Mouse (Mus musculus): Measurements from ENCODE around the gene Unc119b. TPM values are rescaled to one million over a fixed set of nuclear protein-coding genes. Genes with fewer than 3 reads are reported as not detected.
A peak's percentile ranks its signal among the peaks of the same experiment; 100 is the strongest.

The Unc119b gene
- polyA plus RNA-seq, 1 experiment: 1.3 TPM

DNA sequence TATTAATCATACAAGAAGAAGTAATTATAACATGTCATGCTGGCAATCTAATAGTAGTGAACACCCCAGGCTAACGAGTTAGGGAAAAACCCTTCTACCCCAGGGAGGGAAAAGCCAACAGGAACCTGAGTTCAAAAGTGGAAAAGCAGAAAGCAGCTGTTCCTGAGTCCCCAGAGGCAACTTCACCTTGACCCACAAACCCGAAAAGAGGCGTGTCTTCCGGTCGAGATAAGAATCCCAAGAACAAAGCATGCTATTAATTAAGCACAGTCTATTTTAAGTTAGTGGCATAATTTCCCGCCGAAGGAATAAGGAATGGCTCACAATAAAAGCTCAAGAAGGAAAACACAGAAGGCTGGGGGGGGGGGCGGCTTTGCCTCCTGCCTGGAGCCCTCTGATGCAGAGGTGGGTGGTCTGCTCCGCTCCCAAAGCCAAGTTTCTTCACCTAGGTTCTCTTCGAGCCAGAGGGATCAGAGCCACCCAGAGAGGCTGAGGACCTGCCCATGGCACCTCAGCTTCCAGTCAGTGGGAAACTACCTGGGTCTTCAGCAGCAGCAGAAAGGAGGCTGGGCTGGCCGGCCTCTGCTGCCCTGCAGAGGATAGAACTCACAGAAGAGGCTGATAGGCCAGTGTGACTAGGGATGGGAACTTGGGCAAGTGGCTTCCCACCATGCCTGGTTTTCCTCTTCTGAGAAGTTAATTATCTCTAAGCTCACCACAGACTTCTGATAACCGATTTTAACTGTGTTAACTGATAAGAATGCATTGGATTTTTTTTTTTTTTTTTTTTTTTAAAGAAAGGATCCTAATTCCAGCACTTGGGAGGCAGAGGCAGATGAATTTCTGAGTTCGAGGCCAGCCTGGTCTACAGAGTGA is 26.5 kb upstream of the Unc119b start:
- Histone ChIP-seq H3K9me3 (ENCODE audit: control insufficient read depth, low read length) (peaks cover 2% of the 10 kb centered on the region; the same call in 1 of the 2 replicates), H3K4me1 (ENCODE audit: control insufficient read depth) (peaks cover 58% of the 10 kb centered on the region), H3K4me3 (replicated peaks) (no peak overlapping the region), H3K27me3 (ENCODE audit: control insufficient read depth) (no peaks in the 10 kb centered on the region), H3K36me3 (ENCODE audit: control insufficient read depth) (no peaks in the 10 kb centered on the region)
- TF ChIP-seq GATA1 (IDR thresholded peaks at IDR 0.05; ENCODE audit: low read length) (no peak), TAL1 (IDR thresholded peaks at IDR 0.05; ENCODE audit: low read length) (no peak)

DNA sequence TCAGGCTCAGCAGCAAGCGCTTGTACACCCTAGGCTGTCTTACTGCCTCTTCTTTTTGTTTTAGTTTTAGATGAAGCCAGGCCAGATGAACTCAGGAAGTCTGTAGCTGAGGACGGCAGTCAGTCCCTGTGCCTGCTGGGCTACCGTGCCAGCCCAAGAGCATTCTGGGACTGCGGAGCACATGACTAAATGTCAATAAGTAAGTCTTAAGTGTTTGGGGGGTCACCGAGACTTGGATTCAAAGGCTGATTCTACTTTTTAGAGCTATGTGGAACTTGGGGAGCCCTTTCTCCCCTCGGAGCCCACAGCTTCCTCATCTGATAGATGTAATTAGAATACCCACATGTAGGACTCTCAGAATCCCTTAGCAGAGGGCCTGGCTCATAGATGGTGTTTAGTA is 25.9 kb upstream of the Unc119b start:
- Histone ChIP-seq H3K27me3 (ENCODE audit: control insufficient read depth) (no peaks in the 10 kb centered on the region), H3K4me1 (ENCODE audit: control insufficient read depth) (peaks cover 58% of the 10 kb centered on the region), H3K4me3 (replicated peaks) (no peak overlapping the region), H3K9me3 (ENCODE audit: control insufficient read depth, low read length) (no peaks in the 10 kb centered on the region), H3K36me3 (ENCODE audit: control insufficient read depth) (no peaks in the 10 kb centered on the region)
- TF ChIP-seq TAL1 (IDR thresholded peaks at IDR 0.05; ENCODE audit: low read length) (no peak), GATA1 (IDR thresholded peaks at IDR 0.05; ENCODE audit: low read length) (no peak)

DNA sequence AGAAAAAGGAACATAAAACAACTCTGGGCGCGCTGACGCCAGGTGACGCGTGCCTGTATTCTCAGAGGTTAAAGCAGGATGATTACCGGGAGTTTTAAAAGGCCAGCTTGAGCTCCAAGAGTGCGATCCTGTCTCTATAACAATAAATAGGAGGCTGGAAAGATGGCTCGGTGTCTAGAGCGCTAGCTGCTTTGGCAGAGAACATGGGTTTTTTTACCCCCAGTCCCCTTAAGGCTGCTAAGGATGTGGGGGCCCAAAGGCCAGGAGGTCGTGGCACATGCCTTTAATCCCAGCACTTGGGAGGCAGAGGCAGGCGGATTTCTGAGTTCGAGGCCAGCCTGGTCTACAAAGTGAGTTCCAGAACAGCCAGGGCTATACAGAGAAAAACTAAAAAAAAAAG is 24.4 kb upstream of the Unc119b start:
- TF ChIP-seq TAL1 (IDR thresholded peaks at IDR 0.05; ENCODE audit: low read length) (no peak), GATA1 (IDR thresholded peaks at IDR 0.05; ENCODE audit: low read length) (no peak)
- Histone ChIP-seq H3K36me3 (ENCODE audit: control insufficient read depth) (no peaks in the 10 kb centered on the region), H3K27me3 (ENCODE audit: control insufficient read depth) (no peaks in the 10 kb centered on the region), H3K9me3 (ENCODE audit: control insufficient read depth, low read length) (no peaks in the 10 kb centered on the region), H3K4me1 (ENCODE audit: control insufficient read depth) (peaks cover 70% of the 10 kb centered on the region), H3K4me3 (replicated peaks) (peak overlapping the region; percentile 92)

DNA sequence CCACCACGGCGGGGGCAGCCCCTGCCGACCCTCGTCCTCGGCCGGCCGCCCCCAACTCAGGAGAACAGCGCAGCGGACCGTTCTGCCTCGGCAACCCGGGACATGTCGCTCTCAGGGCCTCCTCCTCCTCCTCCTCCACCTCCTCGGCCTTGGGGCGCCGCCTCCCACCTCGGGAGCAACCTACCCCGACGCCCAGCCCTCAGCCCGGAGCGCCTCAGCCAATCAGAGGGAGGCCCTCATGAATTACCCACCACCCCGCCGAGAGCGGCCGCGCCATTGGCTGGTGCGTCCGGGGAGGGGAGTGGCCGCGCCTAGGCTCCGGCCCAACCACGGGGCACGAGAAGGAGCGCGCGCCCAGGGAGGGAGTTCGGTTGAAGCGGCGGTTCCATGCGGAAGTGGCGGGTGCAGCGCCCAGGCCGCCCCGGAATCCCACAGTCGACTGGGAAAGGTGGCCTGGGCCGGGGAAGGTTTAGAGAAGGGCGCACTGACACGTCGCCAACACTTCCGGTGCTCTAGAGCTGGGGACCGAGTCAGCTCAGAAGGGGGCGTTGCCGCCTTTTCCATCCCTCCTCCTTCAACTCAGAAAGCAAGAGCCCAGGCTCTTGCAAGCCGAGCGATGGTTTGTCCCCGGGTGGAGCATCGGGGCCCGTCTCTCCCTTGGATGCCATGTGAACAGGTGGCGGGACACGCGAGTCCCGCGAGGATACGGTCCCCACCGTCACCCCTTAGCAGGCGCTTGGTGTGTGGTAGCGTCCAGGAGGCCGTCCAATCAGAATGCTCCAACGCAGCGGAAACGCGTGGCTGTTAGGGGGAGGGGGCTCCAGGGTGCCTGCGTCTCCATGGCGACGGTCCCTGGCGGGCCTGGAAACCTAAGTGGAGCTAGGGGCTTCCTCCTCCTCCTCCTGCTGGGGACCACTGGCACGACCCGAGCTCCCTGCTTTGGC is 23.5 kb upstream of the Unc119b start, which contains the start of gene Mlec:
Gene Mlec, minus strand, starts transcription at position 140 of the 944 bp plus-strand sequence.
- Histone ChIP-seq H3K4me3 (replicated peaks) (peak within 1 kb of the TSS; percentile 92), H3K4me1 (ENCODE audit: control insufficient read depth) (peaks cover 69% of the 10 kb centered on the region), H3K27me3 (ENCODE audit: control insufficient read depth) (no peaks in the 10 kb centered on the region), H3K9me3 (ENCODE audit: control insufficient read depth, low read length) (no peaks in the 10 kb centered on the region), H3K36me3 (ENCODE audit: control insufficient read depth) (peaks cover 3% of the 10 kb centered on the region; the same call in 1 of the 2 replicates)
- TF ChIP-seq TAL1 (IDR thresholded peaks at IDR 0.05; ENCODE audit: low read length): no peak
- TF ChIP-seq GATA1 (IDR thresholded peaks at IDR 0.05; ENCODE audit: low read length): no peak

DNA sequence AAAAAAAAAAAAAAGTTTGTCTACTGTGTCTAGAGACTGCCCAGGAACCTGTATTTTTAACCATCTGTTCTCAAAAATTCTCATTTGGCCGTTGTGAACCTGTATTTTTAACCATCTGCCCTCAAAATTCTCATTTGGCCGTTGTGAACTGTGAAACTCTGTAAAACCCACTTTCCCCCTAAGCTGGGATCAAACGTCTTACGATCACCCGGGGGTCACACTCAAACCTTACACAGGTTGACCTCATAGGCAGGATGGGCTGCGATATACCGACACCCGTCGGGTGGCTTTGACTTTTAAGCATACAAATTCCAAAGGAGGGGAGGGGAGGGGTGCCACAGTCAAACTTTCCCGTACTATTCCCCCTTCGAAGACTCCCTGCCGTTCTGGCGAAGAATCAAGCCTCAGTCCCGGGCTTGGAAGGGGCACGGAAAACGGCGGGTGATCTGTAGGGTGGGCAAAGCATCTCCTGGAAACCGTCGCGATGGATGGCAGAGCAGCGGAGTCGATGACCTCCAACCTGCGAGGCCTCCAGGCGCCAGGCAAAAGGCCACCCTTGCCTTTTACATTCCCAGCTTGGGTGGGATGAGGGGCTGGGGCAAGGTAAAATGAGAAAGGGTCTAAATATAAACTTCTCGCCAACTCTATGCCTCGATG is 22.3 kb upstream of the Unc119b start:
- Histone ChIP-seq H3K9me3 (ENCODE audit: control insufficient read depth, low read length) (no peaks in the 10 kb centered on the region), H3K36me3 (ENCODE audit: control insufficient read depth) (peaks cover 9% of the 10 kb centered on the region), H3K27me3 (ENCODE audit: control insufficient read depth) (no peaks in the 10 kb centered on the region), H3K4me1 (ENCODE audit: control insufficient read depth) (peaks cover 59% of the 10 kb centered on the region), H3K4me3 (replicated peaks) (peak overlapping the region; percentile 92)
- TF ChIP-seq TAL1 (IDR thresholded peaks at IDR 0.05; ENCODE audit: low read length) (no peak), GATA1 (IDR thresholded peaks at IDR 0.05; ENCODE audit: low read length) (no peak)

DNA sequence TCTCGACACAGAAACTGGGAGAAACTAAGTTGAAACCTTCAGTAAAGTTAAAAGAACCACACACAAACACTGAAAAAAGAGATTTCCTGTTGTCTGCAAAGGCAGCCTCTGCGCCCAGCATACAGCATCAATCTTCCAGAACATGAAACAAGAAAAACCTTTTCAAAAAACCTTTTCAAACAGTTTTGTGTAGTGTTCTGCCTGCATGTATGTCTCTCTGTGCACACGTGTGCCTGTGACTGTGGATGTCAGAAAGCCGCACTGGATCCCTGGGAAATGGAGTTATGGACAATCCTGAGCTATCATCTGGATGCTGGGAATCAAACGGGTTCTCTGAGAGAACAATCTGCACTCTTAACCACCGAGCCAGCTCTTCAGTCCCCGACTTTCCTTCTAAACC is 21.6 kb upstream of the Unc119b start:
- Histone ChIP-seq H3K4me1 (ENCODE audit: control insufficient read depth) (peaks cover 56% of the 10 kb centered on the region), H3K9me3 (ENCODE audit: control insufficient read depth, low read length) (no peaks in the 10 kb centered on the region), H3K36me3 (ENCODE audit: control insufficient read depth) (peaks cover 11% of the 10 kb centered on the region), H3K4me3 (replicated peaks) (peak overlapping the region; percentile 1), H3K27me3 (ENCODE audit: control insufficient read depth) (no peaks in the 10 kb centered on the region)
- TF ChIP-seq TAL1 (IDR thresholded peaks at IDR 0.05; ENCODE audit: low read length) (no peak), GATA1 (IDR thresholded peaks at IDR 0.05; ENCODE audit: low read length) (no peak)

DNA sequence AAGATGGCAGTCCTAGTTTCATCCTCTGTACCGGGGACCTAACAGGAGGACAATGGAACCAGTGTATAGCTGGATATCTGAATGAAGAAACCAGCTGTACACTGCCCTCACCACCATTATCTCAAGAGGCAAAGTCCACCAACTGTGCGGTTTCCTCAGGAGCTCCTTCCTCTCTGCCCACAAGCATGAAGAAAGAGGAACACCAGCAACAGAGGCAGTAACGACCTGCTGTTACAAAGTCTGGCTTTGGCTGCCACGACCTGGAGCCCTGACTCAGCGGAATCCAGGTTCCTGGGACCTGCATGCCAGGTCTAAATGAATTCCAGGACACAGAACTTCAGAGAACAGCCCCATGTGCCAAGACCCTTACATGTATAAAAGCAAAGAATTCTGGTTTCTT is 21.1 kb upstream of the Unc119b start:
- Histone ChIP-seq H3K9me3 (ENCODE audit: control insufficient read depth, low read length) (no peaks in the 10 kb centered on the region), H3K36me3 (ENCODE audit: control insufficient read depth) (peaks cover 12% of the 10 kb centered on the region), H3K4me3 (replicated peaks) (peak overlapping the region; percentile 31), H3K4me1 (ENCODE audit: control insufficient read depth) (peaks cover 50% of the 10 kb centered on the region), H3K27me3 (ENCODE audit: control insufficient read depth) (no peaks in the 10 kb centered on the region)
- no peak for TF ChIP-seq GATA1 (IDR thresholded peaks at IDR 0.05; ENCODE audit: low read length)
- no peak for TF ChIP-seq TAL1 (IDR thresholded peaks at IDR 0.05; ENCODE audit: low read length)

DNA sequence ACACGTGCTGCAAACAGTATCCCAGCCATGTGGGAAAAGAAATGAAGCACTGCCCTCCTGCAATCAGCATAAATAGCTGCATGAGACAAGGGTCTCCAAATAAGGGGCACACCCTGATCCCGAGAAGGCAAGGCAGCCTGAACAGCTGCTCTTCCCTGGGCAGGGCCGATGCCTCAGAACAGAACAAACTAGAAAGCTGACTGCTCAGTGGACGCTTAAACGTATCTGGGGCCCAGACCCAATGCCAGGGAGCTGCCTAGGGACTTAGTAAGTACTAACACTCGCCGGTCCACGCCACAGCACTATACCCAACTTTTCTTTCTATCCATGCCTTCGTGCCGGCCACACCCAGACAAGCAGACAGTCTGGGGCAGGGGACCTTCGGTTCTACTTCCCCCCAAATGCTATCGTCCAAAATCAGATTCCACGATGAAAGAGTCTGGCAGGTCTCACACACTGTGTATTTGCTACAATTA is 20.4 kb upstream of the Unc119b start:
- H3K4me1 ChIP-seq (ENCODE audit: control insufficient read depth): peaks cover 47% of the 10 kb centered on the region
- peak overlapping the region; percentile 7 for H3K4me3 ChIP-seq (replicated peaks)
- peaks cover 18% of the 10 kb centered on the region for H3K36me3 ChIP-seq (ENCODE audit: control insufficient read depth)
- TF ChIP-seq GATA1 (IDR thresholded peaks at IDR 0.05; ENCODE audit: low read length): no peak
- no peak for TF ChIP-seq TAL1 (IDR thresholded peaks at IDR 0.05; ENCODE audit: low read length)
- no peaks in the 10 kb centered on the region for H3K9me3 ChIP-seq (ENCODE audit: control insufficient read depth, low read length)
- H3K27me3 ChIP-seq (ENCODE audit: control insufficient read depth): no peaks in the 10 kb centered on the region

Measured in erythroblast, embryonic 14.5 days (primary cell).